Comparison of ENCODE assay signal across 29 mouse cellular contexts in genomic region chr3:131372996-131373395, GRCm38 (mm10).
"Had no signal": no experiment of that assay in that cellular context is flagged by ENCODE, and none has a peak within 500 bp of the region (broad histone marks: within the 10 kb centered on the region; RNA-seq: fewer than 3 reads in every experiment).

No protein-coding gene starts in this region.

- H3K9me3 ChIP-seq: heart, embryonic 13.5 days; heart, embryonic 15.5 days; hindbrain, embryonic 13.5 days; hindbrain, embryonic 15.5 days; kidney, embryonic 15.5 days; limb, embryonic 10.5 days; limb, embryonic 12.5 days; liver, embryonic 13.5 days; liver, embryonic 15.5 days had no signal

- H3K4me2 ChIP-seq: heart, embryonic 11.5 days; heart, embryonic 13.5 days; heart, embryonic 15.5 days; hindbrain, embryonic 13.5 days; hindbrain, embryonic 15.5 days; kidney, embryonic 15.5 days; limb, embryonic 12.5 days; liver, embryonic 11.5 days; liver, embryonic 13.5 days; liver, embryonic 15.5 days had no signal

- ATAC-seq: hindbrain, postnatal 0 days; intestine, embryonic 16.5 days; liver, postnatal 0 days had no signal

- H3K4me1 ChIP-seq: heart, embryonic 13.5 days; heart, embryonic 15.5 days; hindbrain, embryonic 13.5 days; hindbrain, embryonic 15.5 days; kidney, embryonic 15.5 days; limb, embryonic 12.5 days; liver, embryonic 13.5 days; liver, embryonic 15.5 days had no signal

- H3K27me3 ChIP-seq: heart, embryonic 13.5 days; heart, embryonic 15.5 days; hindbrain, embryonic 13.5 days; hindbrain, embryonic 15.5 days; kidney, embryonic 15.5 days; limb, embryonic 12.5 days; liver, embryonic 13.5 days; liver, embryonic 15.5 days had no signal

- DNase-seq: gastrocnemius, postnatal 14 days; gastrocnemius, postnatal 36 days; heart, adult 11 months; heart, adult 2 months; heart, postnatal 14 days; heart, postnatal 36 days; kidney, adult 11 months; kidney, adult 2 months; kidney, adult 9 months; kidney, postnatal 25 days; kidney, postnatal 4 days; liver; liver, embryonic 13.5 days; liver, postnatal 0 days had no signal

- H3K27ac ChIP-seq: heart, adult 2 months; heart, embryonic 13.5 days; heart, embryonic 15.5 days; hindbrain, embryonic 13.5 days; hindbrain, embryonic 15.5 days; hindbrain, postnatal 0 days; kidney, embryonic 15.5 days; kidney, postnatal 0 days; layer of hippocampus, adult 2 months; left cerebral cortex, adult 2 months; limb, embryonic 10.5 days; limb, embryonic 12.5 days; liver, embryonic 13.5 days; liver, embryonic 15.5 days had no signal

- H3K9ac ChIP-seq: heart, embryonic 13.5 days; heart, embryonic 15.5 days; hindbrain, embryonic 13.5 days; hindbrain, embryonic 15.5 days; kidney, embryonic 15.5 days; limb, embryonic 12.5 days; liver, embryonic 13.5 days; liver, embryonic 15.5 days; liver, postnatal 0 days had no signal

- H3K4me3 ChIP-seq: heart, adult 2 months; heart, embryonic 13.5 days; heart, embryonic 15.5 days; hindbrain, embryonic 13.5 days; hindbrain, embryonic 15.5 days; kidney, embryonic 15.5 days; layer of hippocampus, adult 2 months; left cerebral cortex, adult 2 months; limb, embryonic 10.5 days; limb, embryonic 12.5 days; liver, embryonic 13.5 days; liver, embryonic 15.5 days had no signal

- H3K36me3 ChIP-seq: heart, embryonic 13.5 days; heart, embryonic 15.5 days; hindbrain, embryonic 13.5 days; hindbrain, embryonic 15.5 days; kidney, embryonic 15.5 days; limb, embryonic 10.5 days; limb, embryonic 12.5 days; liver, embryonic 13.5 days; liver, embryonic 15.5 days had no signal
